Mouse (Mus musculus): ENCODE data around the gene Tead4.

Tead4 gene

DNA sequence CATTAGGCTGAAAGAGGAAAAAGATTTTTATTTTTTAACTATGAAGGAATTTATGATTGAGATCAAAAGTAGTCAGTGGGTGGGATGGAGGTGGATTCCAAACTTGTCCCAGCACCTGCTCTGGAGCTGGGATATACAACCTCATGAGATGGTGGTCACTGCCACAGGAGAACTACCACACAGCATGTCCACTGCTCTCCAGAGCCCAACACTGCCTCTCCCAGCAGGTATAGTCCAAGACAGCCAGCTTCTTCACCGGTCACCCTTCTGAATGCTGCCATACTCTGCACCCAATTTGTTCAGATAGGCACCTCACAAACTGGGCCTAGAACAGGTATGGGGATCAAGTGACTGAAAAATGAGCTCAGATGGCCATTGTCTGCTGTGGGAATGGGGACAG, 121.0 kb downstream of the Tead4 start:
- DNase-seq (ENCODE audit: inconsistent age in 2 of 2, low spot score in 1 of 2) = peak in 1 of 2 experiments; percentile 33

GRCm38 (mm10) chr6:128179247-128179646, 121.4 kb downstream of the Tead4 start:
- DNase-seq (ENCODE audit: inconsistent age in 2 of 2, low spot score in 1 of 2) = peak; percentile 44 to 69

GRCm38 (mm10) chr6:128178681-128179080, 121.9 kb downstream of the Tead4 start:
- DNase-seq (ENCODE audit: inconsistent age in 2 of 2, low spot score in 1 of 2) = peak in 1 of 2 experiments; percentile 33
